Mouse (Mus musculus) liver, embryonic 11.5 days (tissue): Measurements from ENCODE around the gene Wdfy1. TPM values are rescaled to one million over a fixed set of nuclear protein-coding genes. Genes with fewer than 3 reads are reported as not detected.
A peak's percentile ranks its signal among the peaks of the same experiment; 100 is the strongest.

Source experiments
- ATAC-seq: fragments of 200-750 bp; cut with Nextera tagmentation; replicated peaks from 2 replicates; pipeline ENCODE4 v1.8.0; 2017; ENCODE audit warnings: moderate number of reproducible peaks, mild to moderate bottlenecking, moderate TSS enrichment, moderate library complexity; ENCODE audit not compliant: low FRiP score
- DNase-seq: peaks from one replicate; pipeline ENCODE4 v3.0.0-alpha.2; 2017; ENCODE audit warnings: low spot score
- H3K27ac ChIP-seq: fragments of 300-500 bp; sonication (generic); 2 replicates; pipeline ENCODE4 v1.5.1; 2014; ENCODE audit warnings: mild to moderate bottlenecking, low read depth, low read length, control low read depth
- H3K27me3 ChIP-seq: fragments of 300-500 bp; sonication (generic); replicated peaks from 2 replicates; pipeline ENCODE4 v1.6.1; 2014; ENCODE audit warnings: low read length, mixed read lengths; ENCODE audit not compliant: control insufficient read depth, insufficient read depth
- H3K36me3 ChIP-seq: fragments of 300-500 bp; sonication (generic); 2 replicates; pipeline ENCODE4 v1.6.1; 2014; ENCODE audit warnings: mild to moderate bottlenecking, low read length, moderate library complexity, mixed read lengths; ENCODE audit not compliant: control insufficient read depth, insufficient read depth
- H3K4me1 ChIP-seq: fragments of 300-500 bp; sonication (generic); replicated peaks from 2 replicates; pipeline ENCODE4 v1.6.1; 2014; ENCODE audit warnings: low read length, mixed read lengths; ENCODE audit not compliant: control insufficient read depth, insufficient read depth
- H3K4me2 ChIP-seq: fragments of 300-500 bp; sonication (generic); 2 replicates; pipeline ENCODE4 v1.6.1; 2014; ENCODE audit warnings: mild to moderate bottlenecking, control low read depth, moderate library complexity
- H3K4me3 ChIP-seq: fragments of 300-500 bp; sonication (generic); 2 replicates; pipeline ENCODE4 v1.5.1; 2014; ENCODE audit warnings: low read depth, low read length, control low read depth
- H3K9ac ChIP-seq: fragments of 300-500 bp; sonication (generic); 2 replicates; pipeline ENCODE4 v1.6.1; 2014; ENCODE audit warnings: low read depth, low read length, control low read depth
- H3K9me3 ChIP-seq: fragments of 300-500 bp; sonication (generic); 2 replicates; pipeline ENCODE4 v1.6.1; 2016; ENCODE audit warnings: low read length, inconsistent platforms, mixed read lengths; ENCODE audit not compliant: control insufficient read depth
- WGBS: fragments of 180-500 bp; shearing (Covaris S2); extraction: QIAGEN DNeasy Blood & Tissue Kit; methylation state at CpG from one replicate; pipeline ENCODE4 v1.1.7; 2014; 5-methylcytosine and 5-hydroxymethylcytosine counted together
- polyA plus RNA-seq: library from polyadenylated mRNA; unstranded; fragments of >200 nt; fragmentation: Nextera tagmentation; extraction: Ambion mirVana; gene quantifications from 2 replicates; pipeline ENCODE4 v1.2.1, GENCODE M21; 2014

The Wdfy1 gene
- polyA plus RNA-seq, 1 experiment from 2014 or later, result 28.2 TPM

DNA sequence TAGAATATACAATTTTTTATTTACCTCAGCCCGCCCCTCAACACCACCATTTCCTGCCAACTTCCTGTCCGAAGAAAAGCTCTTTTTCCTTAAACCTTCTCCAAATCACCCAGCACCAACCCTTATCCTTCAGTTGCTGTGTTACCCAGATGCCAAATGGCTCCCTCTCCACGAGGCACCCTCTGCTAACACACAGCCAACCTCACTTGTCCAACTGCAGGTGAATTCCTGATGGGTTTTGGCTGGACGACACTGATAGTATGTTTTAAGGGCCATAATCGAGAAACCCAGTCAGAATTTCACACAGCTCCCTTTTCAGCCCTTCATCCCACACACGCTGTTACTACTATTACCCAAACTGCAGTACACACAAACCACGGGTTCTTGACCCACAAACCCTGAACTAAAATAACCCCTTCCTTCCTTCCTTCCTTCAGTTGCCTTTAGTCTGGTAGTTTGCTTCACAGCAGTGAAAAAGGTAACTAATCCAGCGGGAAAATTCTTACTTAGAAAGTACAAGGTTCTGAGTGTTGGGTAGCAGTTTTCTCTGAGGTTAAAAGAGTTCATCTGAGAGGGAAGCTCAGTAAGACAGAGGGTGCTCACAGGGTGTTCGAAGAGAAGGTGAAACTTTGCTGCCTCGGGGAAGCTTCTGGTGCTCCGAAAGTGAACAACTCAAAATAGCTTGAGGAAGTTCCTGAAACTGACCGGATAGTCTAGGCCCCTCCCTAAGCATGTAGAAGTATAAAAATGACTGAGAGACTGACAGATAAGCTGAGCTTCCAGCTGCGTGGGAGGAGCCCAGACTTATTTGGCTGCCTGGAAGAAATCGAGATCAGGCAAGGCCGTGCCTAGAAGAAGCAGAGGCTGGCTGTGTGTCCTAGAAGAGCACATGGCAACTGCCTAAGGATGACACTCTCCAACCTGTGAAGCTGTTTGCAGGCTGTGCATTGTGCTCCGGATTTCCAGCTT lies 13.4 kb downstream of the Wdfy1 start:
- no peak overlapping the region; the same call in 1 of the 2 replicates for H3K27ac ChIP-seq
- H3K4me1 ChIP-seq, result peaks cover 19% of the 10 kb centered on the region
- H3K27me3 ChIP-seq, result no peaks in the 10 kb centered on the region
- DNase-seq, result no peak
- H3K9me3 ChIP-seq, result no peaks in the 10 kb centered on the region
- H3K9ac ChIP-seq, result peak overlapping the region; percentile 79
- 42% methylated on average over 16 of the region's 16 CpGs for WGBS
- H3K36me3 ChIP-seq, result no peaks in the 10 kb centered on the region
- H3K4me2 ChIP-seq, result peak overlapping the region; percentile 95
- peak; percentile 53; the same call in 1 of the 2 replicates for ATAC-seq
- H3K4me3 ChIP-seq, result peak overlapping the region; percentile 78

DNA sequence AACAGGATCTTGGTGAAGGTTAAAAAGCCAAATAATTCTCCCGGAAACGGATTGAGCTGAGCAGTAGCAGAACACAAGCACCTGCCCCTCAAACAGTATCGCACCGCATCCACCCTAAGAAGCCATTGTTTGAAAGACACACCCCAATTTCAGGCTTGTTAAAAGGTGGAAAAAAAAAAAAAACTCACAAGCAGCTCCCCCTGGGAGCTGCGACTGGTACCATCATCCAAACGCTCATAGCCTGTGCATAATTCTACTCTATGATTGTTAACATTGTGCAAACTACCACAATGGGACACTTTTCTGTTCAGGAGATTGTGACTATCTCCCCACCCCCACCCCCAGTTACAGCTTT lies 14.0 kb downstream of the Wdfy1 start:
- ATAC-seq, result peak; percentile 40
- peak overlapping the region; percentile 79 for H3K9ac ChIP-seq
- WGBS, result 0% methylated on average over 6 of the region's 6 CpGs

DNA sequence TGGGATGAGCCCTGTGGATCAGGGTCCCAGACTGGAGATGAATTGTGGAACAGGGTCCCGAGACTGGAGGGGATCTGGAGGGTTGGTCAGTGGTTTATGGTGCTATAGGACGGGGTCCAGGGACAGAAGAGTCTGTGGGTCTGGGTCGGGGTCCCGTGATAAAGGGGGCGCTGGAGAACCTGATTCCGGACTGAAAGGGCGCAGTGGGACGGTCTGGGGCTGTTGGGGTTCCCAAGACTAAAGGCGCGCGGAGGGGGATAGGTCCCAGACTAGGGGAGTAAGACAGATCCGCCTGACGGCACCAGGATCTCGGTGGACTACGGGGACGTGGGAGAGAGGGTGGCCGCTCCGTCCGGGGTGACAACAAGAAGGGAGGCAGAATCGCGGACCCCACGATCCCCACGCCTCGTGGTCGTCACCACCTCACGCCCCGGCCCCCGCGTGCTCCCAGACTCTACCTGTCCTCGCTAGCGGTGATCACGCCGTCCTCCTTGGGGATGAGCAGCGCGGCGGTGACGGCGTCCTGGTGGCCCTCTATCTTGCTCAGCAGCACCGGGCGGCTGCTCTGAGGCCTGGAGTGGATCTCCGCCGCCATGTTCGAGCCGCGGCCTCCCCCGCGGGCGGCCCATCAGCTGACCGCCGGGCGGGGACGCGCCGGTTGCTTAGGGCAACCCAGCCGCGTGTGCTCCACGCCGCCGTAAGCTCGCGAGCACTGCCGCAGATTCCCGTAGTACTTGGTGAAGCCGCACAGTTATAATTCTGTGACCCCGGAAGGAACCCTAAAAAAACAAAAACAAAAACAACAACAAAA lies 14.6 kb downstream of the Wdfy1 start:
- Histone ChIP-seq H3K4me2 (peak overlapping the region; percentile 95), H3K36me3 (no peaks in the 10 kb centered on the region), H3K9ac (peak overlapping the region; percentile 79), H3K27me3 (no peaks in the 10 kb centered on the region), H3K9me3 (no peaks in the 10 kb centered on the region), H3K4me3 (peak overlapping the region; percentile 78), H3K27ac (0 out of 2 replicates have a peak overlapping the region, but pooled peaks have one; percentile 3), H3K4me1 (peaks cover 19% of the 10 kb centered on the region)
- ATAC-seq (peak; percentile 94), DNase-seq (peak; percentile 79)
- under 1% methylated on average over 65 of the region's 65 CpGs for WGBS

More for the DNA sequence above, 14.0 kb downstream of the Wdfy1 start:
- peaks cover 19% of the 10 kb centered on the region for H3K4me1 ChIP-seq
- H3K4me2 ChIP-seq, result peak overlapping the region; percentile 95
- no peaks in the 10 kb centered on the region for H3K9me3 ChIP-seq
- H3K36me3 ChIP-seq, result no peaks in the 10 kb centered on the region
- DNase-seq, result no peak
- no peaks in the 10 kb centered on the region for H3K27me3 ChIP-seq
- H3K4me3 ChIP-seq, result peak overlapping the region; percentile 78
- H3K27ac ChIP-seq, result no peak overlapping the region

DNA sequence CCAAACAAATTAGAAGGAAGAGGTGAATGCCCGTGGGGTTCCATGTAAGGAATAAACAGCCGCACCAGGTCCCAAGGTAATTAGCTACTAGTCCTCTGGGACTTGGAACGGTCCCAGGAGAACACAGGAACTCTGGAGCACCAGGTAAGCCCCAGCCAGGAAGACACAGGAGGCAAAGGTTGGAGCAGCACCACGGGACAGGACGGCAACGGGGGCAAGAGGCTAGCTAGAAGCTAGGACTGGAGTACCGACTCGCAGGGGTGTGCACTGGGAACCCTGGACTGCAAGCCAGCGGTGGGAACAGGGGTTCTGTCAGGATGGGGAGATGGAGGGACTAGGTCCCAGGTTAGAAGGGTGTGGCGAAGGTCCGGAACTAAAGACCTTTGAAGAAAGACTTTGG lies 15.3 kb downstream of the Wdfy1 start:
- peak overlapping the region; percentile 95 for H3K4me2 ChIP-seq
- peak overlapping the region; percentile 79 for H3K9ac ChIP-seq
- peak overlapping the region; percentile 78 for H3K4me3 ChIP-seq
- peaks cover 19% of the 10 kb centered on the region for H3K4me1 ChIP-seq
- H3K9me3 ChIP-seq, result no peaks in the 10 kb centered on the region
- ATAC-seq (peak; percentile 19), DNase-seq (no peak)
- no peaks in the 10 kb centered on the region for H3K27me3 ChIP-seq
- H3K36me3 ChIP-seq, result no peaks in the 10 kb centered on the region
- 11% methylated on average over 11 of the region's 11 CpGs for WGBS
- no peak overlapping the region for H3K27ac ChIP-seq

DNA sequence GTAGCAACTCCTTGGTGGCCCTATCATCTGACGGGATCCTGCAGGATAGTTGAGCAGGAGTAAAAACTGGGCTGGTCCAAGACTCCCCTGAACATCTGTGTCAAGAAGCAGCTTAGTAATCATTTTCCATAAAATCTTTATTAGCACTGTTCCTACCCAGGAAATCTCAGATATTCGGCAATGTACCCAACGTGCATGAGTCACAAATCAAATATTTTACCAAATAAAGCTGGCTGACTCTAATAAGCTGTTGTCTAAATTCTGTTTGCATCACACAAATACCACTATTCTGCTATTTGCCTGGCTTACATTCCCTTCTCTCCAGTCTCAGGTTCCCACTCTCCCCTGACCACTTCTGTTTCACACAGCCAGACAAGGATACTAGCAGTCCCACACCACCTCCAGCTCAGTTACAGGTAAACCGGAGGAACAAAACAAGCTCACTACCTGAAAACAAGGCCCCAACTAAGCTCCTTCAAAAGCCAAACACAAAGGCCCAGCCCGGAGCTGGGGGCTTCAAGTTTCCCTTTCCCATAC lies 16.4 kb downstream of the Wdfy1 start:
- no peaks in the 10 kb centered on the region for H3K9me3 ChIP-seq
- peaks cover 19% of the 10 kb centered on the region for H3K4me1 ChIP-seq
- H3K4me3 ChIP-seq, result no peak overlapping the region
- no peak overlapping the region for H3K9ac ChIP-seq
- H3K27me3 ChIP-seq, result no peaks in the 10 kb centered on the region
- no peaks in the 10 kb centered on the region for H3K36me3 ChIP-seq
- ATAC-seq (no peak), DNase-seq (no peak)
- peak overlapping the region; percentile 25; the same call in 1 of the 2 replicates for H3K4me2 ChIP-seq
- WGBS, result 79% methylated on average over 5 of the region's 5 CpGs
- no peak overlapping the region for H3K27ac ChIP-seq

DNA sequence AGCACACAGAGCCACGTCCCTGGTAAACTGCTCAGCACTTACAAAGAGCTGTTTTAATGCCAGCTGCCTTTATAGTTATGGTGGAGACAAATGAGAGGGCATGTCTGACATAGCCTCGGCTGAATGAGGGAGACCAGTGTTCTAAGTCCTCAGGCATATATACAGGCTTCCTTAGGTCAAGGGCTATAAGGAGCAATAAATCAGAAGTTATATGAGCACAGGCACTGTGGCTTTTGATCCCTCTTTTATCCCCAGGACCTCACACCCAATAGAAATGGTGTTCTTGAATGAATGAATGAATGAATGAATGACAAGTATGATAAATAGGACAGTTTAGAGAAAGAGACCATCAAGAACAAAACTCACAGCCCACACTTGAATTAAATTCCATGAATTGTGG lies 16.9 kb downstream of the Wdfy1 start:
- Histone ChIP-seq H3K9ac (no peak overlapping the region), H3K4me1 (peaks cover 19% of the 10 kb centered on the region), H3K4me2 (no peak overlapping the region), H3K27me3 (no peaks in the 10 kb centered on the region), H3K4me3 (no peak overlapping the region), H3K36me3 (no peaks in the 10 kb centered on the region), H3K9me3 (no peaks in the 10 kb centered on the region), H3K27ac (no peak overlapping the region)
- WGBS, result 74% methylated on average over 2 of the region's 2 CpGs
- no peak for ATAC-seq
- DNase-seq, result no peak

DNA sequence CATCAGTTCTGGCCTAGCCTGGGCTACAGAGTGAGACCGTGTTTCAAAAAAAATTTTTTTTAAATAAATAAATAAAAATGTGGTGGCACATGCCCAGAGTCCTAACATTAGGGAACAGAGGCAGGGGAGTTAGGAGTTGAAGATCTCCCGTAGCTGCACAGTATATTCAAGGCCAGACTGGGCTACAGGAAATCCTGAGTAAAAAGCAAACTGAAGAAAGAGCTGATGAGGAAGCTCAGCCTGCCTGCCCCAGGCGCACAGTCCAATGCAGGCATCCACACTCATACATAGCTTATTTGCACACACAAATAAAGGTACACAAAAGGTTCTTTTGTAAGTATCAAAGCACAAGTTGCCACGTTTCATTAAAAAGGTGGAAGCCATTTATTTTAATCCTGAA lies 18.3 kb downstream of the Wdfy1 start:
- H3K36me3 ChIP-seq, result no peaks in the 10 kb centered on the region
- H3K27me3 ChIP-seq, result no peaks in the 10 kb centered on the region
- DNase-seq (no peak), ATAC-seq (no peak)
- H3K4me3 ChIP-seq, result no peak overlapping the region
- 68% methylated on average over 4 of the region's 4 CpGs for WGBS
- no peak overlapping the region for H3K27ac ChIP-seq
- H3K4me2 ChIP-seq, result no peak overlapping the region
- peaks cover 17% of the 10 kb centered on the region for H3K4me1 ChIP-seq
- no peaks in the 10 kb centered on the region for H3K9me3 ChIP-seq
- no peak overlapping the region for H3K9ac ChIP-seq

DNA sequence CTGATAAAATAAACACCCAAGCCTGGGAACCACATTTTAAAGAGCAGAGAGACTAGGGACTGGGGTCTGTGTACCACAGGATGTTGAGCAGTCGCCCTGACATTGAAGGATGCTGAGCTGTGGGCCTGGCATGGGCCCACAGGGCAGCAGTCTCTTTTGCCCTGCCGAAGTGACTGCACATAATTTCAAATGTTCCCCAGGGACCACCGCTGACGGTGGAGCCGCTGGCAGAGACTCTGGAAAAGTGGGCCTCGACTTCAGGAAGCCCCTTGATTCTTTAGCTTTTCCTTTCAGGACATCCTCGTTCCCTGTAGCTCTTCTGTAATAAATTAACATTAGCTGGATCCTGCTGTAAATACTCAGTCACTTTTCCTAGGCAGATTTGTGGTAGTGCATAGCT lies 18.8 kb downstream of the Wdfy1 start:
- DNase-seq (no peak), ATAC-seq (no peak)
- Histone ChIP-seq H3K27ac (no peak overlapping the region; the same call in 1 of the 2 replicates), H3K9me3 (no peaks in the 10 kb centered on the region), H3K36me3 (no peaks in the 10 kb centered on the region), H3K4me1 (peaks cover 13% of the 10 kb centered on the region), H3K9ac (no peak overlapping the region), H3K27me3 (no peaks in the 10 kb centered on the region), H3K4me2 (no peak overlapping the region), H3K4me3 (no peak overlapping the region)
- 73% methylated on average over 7 of the region's 7 CpGs for WGBS
